Mouse (Mus musculus) MEL (cell line): ENCODE measurements around the gene Mpp2. TPM values are rescaled to one million over a fixed set of nuclear protein-coding genes. Genes with fewer than 3 reads are reported as not detected.
A peak's percentile ranks its signal among the peaks of the same experiment; 100 is the strongest.

Source experiments
- DNase-seq: peaks from one replicate; pipeline ENCODE4 v3.0.0; 2011; ENCODE audit warnings: low read depth, low spot score
- H3K27ac ChIP-seq: 2 replicates; pipeline ENCODE4 v1.5.1; 2012; ENCODE audit warnings: low read depth, mild to moderate bottlenecking, control low read depth, low read length, moderate library complexity; ENCODE audit not compliant: control insufficient read depth
- H3K27me3 ChIP-seq, 2 experiments: fragments of 150-350 bp in 1 of 2; sonication (generic) in 1 of 2; 2 replicates each; pipeline ENCODE4 v1.6.1; 2012; ENCODE audit warnings: low read length in 2 of 2, mild to moderate bottlenecking in 2 of 2, improper control_type of control experiment in 1 of 2, moderate library complexity in 1 of 2; ENCODE audit not compliant: insufficient read depth in 2 of 2, control insufficient read depth in 1 of 2
- H3K36me3 ChIP-seq, 2 experiments: 2 replicates each; pipeline ENCODE4 v1.6.1; 2012 to 2014; ENCODE audit warnings: low read length in 2 of 2, improper control_type of control experiment in 1 of 2, inconsistent platforms in 1 of 2, mild to moderate bottlenecking in 1 of 2; ENCODE audit not compliant: insufficient read depth in 2 of 2, control insufficient read depth in 1 of 2
- H3K4me1 ChIP-seq, 2 experiments: fragments of 150-350 bp in 1 of 2; sonication (generic) in 1 of 2; 2 replicates each; pipeline ENCODE4 v1.6.1; 2012; ENCODE audit warnings: low read length in 2 of 2, improper control_type of control experiment in 1 of 2, mild to moderate bottlenecking in 1 of 2; ENCODE audit not compliant: insufficient read depth in 2 of 2, control insufficient read depth in 1 of 2
- H3K4me3 ChIP-seq, 2 experiments: fragments of 150-350 bp in 1 of 2; sonication (generic) in 1 of 2; 2 replicates each; pipeline ENCODE4 v1.5.1; 2012; ENCODE audit warnings: low read depth in 2 of 2, low read length in 2 of 2, mild to moderate bottlenecking in 2 of 2, moderate library complexity in 2 of 2, control low read depth in 1 of 2, improper control_type of control experiment in 1 of 2; ENCODE audit not compliant: control insufficient read depth in 1 of 2, insufficient read depth in 1 of 2
- H3K79me2 ChIP-seq: 2 replicates; pipeline ENCODE4 v1.6.1; 2012; ENCODE audit warnings: mild to moderate bottlenecking, low read length, moderate library complexity; ENCODE audit not compliant: control insufficient read depth, poor library complexity, insufficient read depth
- H3K9ac ChIP-seq: 2 replicates; pipeline ENCODE4 v1.6.1; 2012; ENCODE audit warnings: low read depth, mild to moderate bottlenecking, control low read depth, low read length, moderate library complexity; ENCODE audit not compliant: control insufficient read depth, poor library complexity, severe bottlenecking
- H3K9me3 ChIP-seq: fragments of 150-350 bp; sonication (generic); replicated peaks from 2 replicates; pipeline ENCODE4 v1.6.1; 2012; ENCODE audit warnings: mild to moderate bottlenecking, low read length, improper control_type of control experiment, moderate library complexity; ENCODE audit not compliant: insufficient read depth
- BHLHE40 ChIP-seq: IDR thresholded peaks from 2 replicates; pipeline ENCODE4 v1.6.1; 2012; ENCODE audit warnings: low read depth, mild to moderate bottlenecking, inconsistent platforms, low read length, improper control_type of control experiment, borderline replicate concordance
- CHD1 ChIP-seq: IDR thresholded peaks from 2 replicates; pipeline ENCODE4 v1.6.1; 2012; ENCODE audit warnings: low read depth, mild to moderate bottlenecking, inconsistent platforms, low read length, improper control_type of control experiment
- CTCF ChIP-seq, 3 experiments: IDR thresholded peaks in 2 of 3; conservative IDR thresholded peaks in 1 of 3; 2 replicates each; pipeline ENCODE4 v1.5.1; 2011 to 2012; ENCODE audit warnings: low read length in 3 of 3, low read depth in 2 of 3, mild to moderate bottlenecking in 2 of 3, improper control_type of control experiment in 1 of 3, inconsistent platforms in 1 of 3, mixed read lengths in 1 of 3, moderate library complexity in 1 of 3; ENCODE audit not compliant: control insufficient read depth in 1 of 3, insufficient read depth in 1 of 3, poor library complexity in 1 of 3, severe bottlenecking in 1 of 3
- E2F4 ChIP-seq: IDR thresholded peaks from 2 replicates; pipeline ENCODE4 v1.6.1; 2011; ENCODE audit warnings: low read depth, low read length, improper control_type of control experiment, borderline replicate concordance
- ELF1 ChIP-seq: IDR thresholded peaks from 2 replicates; pipeline ENCODE4 v1.6.1; 2014; ENCODE audit warnings: low read depth, mild to moderate bottlenecking, inconsistent platforms, low read length, improper control_type of control experiment, moderate library complexity
- EP300 ChIP-seq, 2 experiments: IDR thresholded peaks; 2 replicates each; pipeline ENCODE4 v1.6.1; 2011; ENCODE audit warnings: improper control_type of control experiment in 2 of 2, low read length in 2 of 2, low read depth in 1 of 2, mild to moderate bottlenecking in 1 of 2
- ETS1 ChIP-seq: IDR thresholded peaks from 2 replicates; pipeline ENCODE4 v1.6.1; 2012; ENCODE audit warnings: low read depth, mild to moderate bottlenecking, inconsistent platforms, low read length, improper control_type of control experiment, moderate library complexity
- GATA1 ChIP-seq: IDR thresholded peaks from 2 replicates; pipeline ENCODE4 v1.6.1; 2011; ENCODE audit warnings: low read depth, low read length, improper control_type of control experiment
- HCFC1 ChIP-seq: IDR thresholded peaks from 2 replicates; pipeline ENCODE4 v1.6.1; 2012; ENCODE audit warnings: low read depth, mild to moderate bottlenecking, inconsistent platforms, low read length, improper control_type of control experiment, moderate library complexity
- JUND ChIP-seq: IDR thresholded peaks from 2 replicates; pipeline ENCODE4 v1.6.1; 2011; ENCODE audit warnings: low read depth, mild to moderate bottlenecking, improper control_type of control experiment, low read length
- MAFK ChIP-seq: IDR thresholded peaks from 2 replicates; pipeline ENCODE4 v1.6.1; 2011; ENCODE audit warnings: low read depth, mild to moderate bottlenecking, low read length, improper control_type of control experiment, borderline replicate concordance
- MAX ChIP-seq: IDR thresholded peaks from 2 replicates; pipeline ENCODE4 v1.6.1; 2011; ENCODE audit warnings: low read length, improper control_type of control experiment
- MAZ ChIP-seq: IDR thresholded peaks from 2 replicates; pipeline ENCODE4 v1.6.1; 2012; ENCODE audit warnings: low read depth, mild to moderate bottlenecking, inconsistent platforms, low read length, improper control_type of control experiment
- MEF2A ChIP-seq: IDR thresholded peaks from 2 replicates; pipeline ENCODE4 v1.6.1; 2014; ENCODE audit warnings: low read depth, mild to moderate bottlenecking, inconsistent platforms, low read length, improper control_type of control experiment; ENCODE audit not compliant: poor library complexity, insufficient replicate concordance, severe bottlenecking; ENCODE audit errors: extremely low read depth
- MXI1 ChIP-seq: IDR thresholded peaks from 2 replicates; pipeline ENCODE4 v1.6.1; 2011; ENCODE audit warnings: mild to moderate bottlenecking, low read depth, low read length, improper control_type of control experiment
- MYB ChIP-seq: IDR thresholded peaks from 2 replicates; pipeline ENCODE4 v1.6.1; 2011; ENCODE audit warnings: mild to moderate bottlenecking, low read depth, low read length, improper control_type of control experiment
- MYC ChIP-seq: IDR thresholded peaks from 2 replicates; pipeline ENCODE4 v1.6.1; 2011; ENCODE audit warnings: low read depth, mild to moderate bottlenecking, low read length, improper control_type of control experiment, moderate library complexity
- NELFE ChIP-seq: IDR thresholded peaks from 2 replicates; pipeline ENCODE4 v1.6.1; 2011; ENCODE audit warnings: low read depth, low read length, improper control_type of control experiment
- NRF1 ChIP-seq: IDR thresholded peaks from 2 replicates; pipeline ENCODE4 v1.6.1; 2014; ENCODE audit warnings: low read depth, mild to moderate bottlenecking, inconsistent platforms, low read length, improper control_type of control experiment, moderate library complexity; ENCODE audit not compliant: poor library complexity, insufficient read depth, severe bottlenecking
- POLR2A ChIP-seq, 2 experiments: IDR thresholded peaks; 2 replicates each; pipeline ENCODE4 v1.6.1; 2011 to 2012; ENCODE audit warnings: low read length in 2 of 2, mild to moderate bottlenecking in 2 of 2, control low read depth in 1 of 2, improper control_type of control experiment in 1 of 2, low read depth in 1 of 2, moderate library complexity in 1 of 2; ENCODE audit not compliant: control insufficient read depth in 1 of 2, insufficient read depth in 1 of 2, poor library complexity in 1 of 2
- POLR2AphosphoS5 ChIP-seq: IDR thresholded peaks from 2 replicates; pipeline ENCODE4 v1.6.1; 2012; ENCODE audit warnings: low read depth, borderline replicate concordance, mild to moderate bottlenecking, inconsistent platforms, low read length, moderate library complexity, mixed read lengths
- RCOR1 ChIP-seq: IDR thresholded peaks from 2 replicates; pipeline ENCODE4 v1.6.1; 2012; ENCODE audit warnings: low read depth, mild to moderate bottlenecking, inconsistent platforms, low read length, improper control_type of control experiment
- SIN3A ChIP-seq: IDR thresholded peaks from 2 replicates; pipeline ENCODE4 v1.6.1; 2012; ENCODE audit warnings: low read length, improper control_type of control experiment, inconsistent platforms
- SMC3 ChIP-seq: IDR thresholded peaks from 2 replicates; pipeline ENCODE4 v1.6.1; 2011; ENCODE audit warnings: low read depth, low read length, improper control_type of control experiment
- TAL1 ChIP-seq: IDR thresholded peaks from 2 replicates; pipeline ENCODE4 v1.6.1; 2012; ENCODE audit warnings: mild to moderate bottlenecking, inconsistent platforms, low read length, moderate library complexity, mixed read lengths
- TBP ChIP-seq: IDR thresholded peaks from 2 replicates; pipeline ENCODE4 v1.8.0; 2011; ENCODE audit warnings: low read depth, low read length, improper control_type of control experiment
- TCF12 ChIP-seq: IDR thresholded peaks from 2 replicates; pipeline ENCODE4 v1.6.1; 2014; ENCODE audit warnings: low read depth, mild to moderate bottlenecking, inconsistent platforms, low read length, improper control_type of control experiment, moderate library complexity
- UBTF ChIP-seq: IDR thresholded peaks from 2 replicates; pipeline ENCODE4 v1.6.1; 2012; ENCODE audit warnings: low read depth, mild to moderate bottlenecking, inconsistent platforms, low read length, improper control_type of control experiment, moderate library complexity, borderline replicate concordance; ENCODE audit not compliant: insufficient read depth
- USF2 ChIP-seq, 2 experiments: IDR thresholded peaks; 2 replicates each; pipeline ENCODE4 v1.6.1; 2011 to 2012; ENCODE audit warnings: improper control_type of control experiment in 2 of 2, low read length in 2 of 2, borderline replicate concordance in 1 of 2, inconsistent platforms in 1 of 2, low read depth in 1 of 2, mild to moderate bottlenecking in 1 of 2; ENCODE audit not compliant: insufficient read depth in 1 of 2
- ZC3H11A ChIP-seq: IDR thresholded peaks from 2 replicates; pipeline ENCODE4 v1.6.1; 2012; ENCODE audit warnings: low read depth, mild to moderate bottlenecking, inconsistent platforms, low read length, improper control_type of control experiment
- ZKSCAN1 ChIP-seq: IDR thresholded peaks from 2 replicates; pipeline ENCODE4 v1.6.1; 2012; ENCODE audit warnings: low read depth, mild to moderate bottlenecking, inconsistent platforms, low read length, improper control_type of control experiment, moderate library complexity
- ZMIZ1 ChIP-seq: IDR thresholded peaks from 2 replicates; pipeline ENCODE4 v1.6.1; 2012; ENCODE audit warnings: low read depth, mild to moderate bottlenecking, inconsistent platforms, low read length, improper control_type of control experiment, moderate library complexity
- ZNF384 ChIP-seq: IDR thresholded peaks from 2 replicates; pipeline ENCODE4 v1.6.1; 2012; ENCODE audit warnings: low read depth, mild to moderate bottlenecking, inconsistent platforms, low read length, improper control_type of control experiment
- polyA plus RNA-seq, 2 experiments: library from polyadenylated mRNA; stranded (reverse) in 1 of 2; unstranded in 1 of 2; fragments of >175 nt in 1 of 2; fragments of >200 nt in 1 of 2; gene quantifications; 2 replicates each; pipeline versions ENCODE4 v1.2.1 to v1.2.4; 2012; ENCODE audit warnings: low replicate concordance in 2 of 2, low read depth in 1 of 2; ENCODE audit not compliant: insufficient read length in 2 of 2, insufficient read depth in 1 of 2, missing spikeins in 1 of 2
- total RNA-seq: library from RNA; depleted of rRNA; stranded (reverse); fragments of 300-350 nt; gene quantifications from 2 replicates; pipeline ENCODE4 v1.2.3, GENCODE M21; 2012; rRNA removed

Mpp2 gene
- 2.9 and 4.6 TPM in 2 replicates for total RNA-seq
- polyA plus RNA-seq: 10 to 100 TPM in 1 of 2 experiments, not detected in 1; 16.3 TPM

DNA sequence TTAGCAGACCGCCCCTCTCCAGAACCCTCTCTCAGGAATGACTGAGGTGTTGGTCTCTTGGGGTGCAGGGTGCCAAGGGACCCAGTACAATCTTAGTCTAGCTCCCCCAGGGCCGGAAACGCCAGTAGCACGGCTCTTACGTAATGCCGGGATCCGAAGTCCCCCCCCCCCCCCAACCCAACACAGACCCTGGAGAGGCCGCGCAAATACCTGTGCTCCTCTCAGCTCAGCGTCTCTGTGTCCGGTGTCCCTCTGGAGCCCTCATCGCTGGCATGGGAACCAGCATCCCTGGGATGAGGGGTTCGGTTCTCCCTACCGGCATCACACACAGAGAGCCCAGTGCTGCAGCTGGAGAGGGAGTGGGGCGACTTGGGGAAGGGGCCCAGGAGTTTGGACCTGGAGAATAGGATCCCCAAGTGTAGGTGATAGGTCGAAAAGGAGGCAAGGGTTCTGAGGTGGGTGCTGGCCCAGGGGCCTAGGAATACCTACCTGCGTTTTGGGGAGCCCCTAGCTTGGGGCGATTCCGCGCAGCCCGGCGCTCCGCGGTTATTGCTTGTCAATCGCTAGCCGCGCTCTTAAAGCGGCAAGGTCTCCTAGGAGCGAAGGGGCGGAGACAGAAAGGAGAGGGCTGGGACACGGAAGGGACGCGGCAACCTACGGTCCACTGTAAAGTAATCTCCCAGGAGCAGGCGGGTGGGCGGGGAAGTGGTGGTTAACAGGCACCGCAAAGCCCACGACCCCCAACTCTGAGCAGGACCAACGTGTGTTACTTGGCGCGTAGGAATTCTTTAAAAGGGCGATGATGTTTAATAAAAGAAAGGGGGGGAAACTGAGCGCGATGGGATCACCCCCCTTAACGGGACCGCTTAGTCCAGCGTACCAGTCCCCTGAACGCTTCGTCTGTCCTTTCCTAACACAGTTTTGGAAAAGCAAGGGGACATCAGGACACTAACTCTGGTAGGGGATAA, at the start of gene Mpp2:
TSS of gene Mpp2 (minus strand) at position 585 of the 968 bp plus-strand sequence.
- H3K27ac ChIP-seq: peak within 1 kb of the TSS; percentile 92
- TF ChIP-seq BHLHE40: no peak
- TF ChIP-seq ZC3H11A: no peak
- no peak for TF ChIP-seq NRF1
- 0 out of 2 replicates have a peak, but pooled peaks have one; percentile 54 for TF ChIP-seq MAX
- TF ChIP-seq CHD1: no peak
- peak; percentile 42; the same call in 1 of the 2 replicates for TF ChIP-seq TCF12
- TF ChIP-seq ZKSCAN1: no peak
- TF ChIP-seq ETS1: peak; percentile 51; the same call in 1 of the 2 replicates
- TF ChIP-seq GATA1: peak; percentile 24; the same call in 1 of the 2 replicates
- TF ChIP-seq POLR2AphosphoS5: no peak
- TF ChIP-seq NELFE: peak; percentile 43; the same call in 1 of the 2 replicates
- TF ChIP-seq MYB: no peak
- TF ChIP-seq RCOR1: no peak; the same call in 1 of the 2 replicates
- peak; percentile 61; the same call in 1 of the 2 replicates for TF ChIP-seq HCFC1
- TF ChIP-seq EP300 (IDR thresholded peaks at IDR 0.05; ENCODE audit: low read depth in 1 of 2, low read length in 2 of 2): peak; percentile 17 to 76; a peak in 3 of 4 replicates
- no peak for TF ChIP-seq MEF2A
- TF ChIP-seq UBTF: peak; percentile 44; the same call in 1 of the 2 replicates
- TF ChIP-seq POLR2A (IDR thresholded peaks at IDR 0.05; ENCODE audit: control insufficient read depth in 1 of 2, insufficient read depth in 1 of 2, low read depth in 1 of 2, low read length in 2 of 2, poor library complexity in 1 of 2): peak; percentile 55 to 56; a peak in 2 of 4 replicates
- no peak for TF ChIP-seq ZNF384
- peak; percentile 48; the same call in 1 of the 2 replicates for TF ChIP-seq MXI1
- no peak for TF ChIP-seq JUND
- peak; percentile 68; the same call in 1 of the 2 replicates for TF ChIP-seq ELF1
- TF ChIP-seq SIN3A: peak; percentile 85
- TF ChIP-seq SMC3: no peak
- peak; percentile 86 for TF ChIP-seq TAL1
- no peak for TF ChIP-seq USF2 (IDR thresholded peaks at IDR 0.05; ENCODE audit: borderline replicate concordance in 1 of 2, insufficient read depth in 1 of 2, low read depth in 1 of 2, low read length in 2 of 2)
- TF ChIP-seq TBP: peak; percentile 26; the same call in 1 of the 2 replicates
- no peak for TF ChIP-seq E2F4
- no peak for TF ChIP-seq CTCF (IDR thresholded peaks at IDR 0.05 in 2 of 3, conservative IDR thresholded peaks at IDR 0.05 in 1 of 3; ENCODE audit: control insufficient read depth in 1 of 3, insufficient read depth in 1 of 3, low read depth in 2 of 3, low read length in 3 of 3, poor library complexity in 1 of 3, severe bottlenecking in 1 of 3)
- TF ChIP-seq ZMIZ1: no peak
- no peak; the same call in 1 of the 2 replicates for TF ChIP-seq MAZ
- no peak for TF ChIP-seq MAFK
- TF ChIP-seq MYC: no peak

More for the DNA sequence above, at the start of gene Mpp2:
- H3K9me3 ChIP-seq: no peaks in the 10 kb centered on the region
- H3K4me1 ChIP-seq: peaks cover 5 to 12% of the 10 kb centered on the region in 2 experiments; a peak in 3 of 4 replicates
- peak; percentile 98 for DNase-seq
- H3K9ac ChIP-seq: peak within 1 kb of the TSS; percentile 76
- peaks cover 0 to 10% of the 10 kb centered on the region in 2 experiments; a peak in 2 of 4 replicates for H3K36me3 ChIP-seq
- H3K27me3 ChIP-seq: no peaks in the 10 kb centered on the region
- H3K4me3 ChIP-seq: peak within 1 kb of the TSS; percentile 57 to 75
- peaks cover 2% of the 10 kb centered on the region; the same call in 1 of the 2 replicates for H3K79me2 ChIP-seq
